Mouse (Mus musculus) embryonic fibroblast, embryonic 13.5 days (primary cell): ENCODE measurements around the gene Nxpe4. TPM values are rescaled to one million over a fixed set of nuclear protein-coding genes. Genes with fewer than 3 reads are reported as not detected.

Experiments
- H3K27ac ChIP-seq: 2 replicates; pipeline ENCODE4 v1.5.1; 2012; ENCODE audit warnings: low read length, control low read depth, inconsistent platforms; ENCODE audit not compliant: insufficient read depth
- H3K4me1 ChIP-seq: 2 replicates; pipeline ENCODE4 v1.6.1; 2011; ENCODE audit warnings: low read length; ENCODE audit not compliant: control insufficient read depth, insufficient read depth
- H3K4me3 ChIP-seq: 2 replicates; pipeline ENCODE4 v1.5.1; 2011; ENCODE audit warnings: mild to moderate bottlenecking, control low read depth, low read length; ENCODE audit not compliant: insufficient read depth
- CTCF ChIP-seq: IDR thresholded peaks from 2 replicates; pipeline ENCODE4 v1.5.1; 2011; ENCODE audit warnings: mild to moderate bottlenecking, control low read depth, low read length, moderate library complexity, borderline replicate concordance; ENCODE audit not compliant: insufficient read depth
- POLR2A ChIP-seq: IDR thresholded peaks from 2 replicates; pipeline ENCODE4 v1.6.1; 2011; ENCODE audit warnings: low read depth, mild to moderate bottlenecking, control low read depth, low read length, moderate library complexity
- polyA plus RNA-seq: library from polyadenylated mRNA; stranded (reverse); fragments of >200 nt; gene quantifications from 2 replicates; pipeline ENCODE4 v1.2.4, GENCODE M21; 2011; ENCODE audit warnings: low read depth; ENCODE audit not compliant: missing spikeins, insufficient read length

The Nxpe4 gene
- polyA plus RNA-seq, 1 experiment, result 5.8 TPM

DNA sequence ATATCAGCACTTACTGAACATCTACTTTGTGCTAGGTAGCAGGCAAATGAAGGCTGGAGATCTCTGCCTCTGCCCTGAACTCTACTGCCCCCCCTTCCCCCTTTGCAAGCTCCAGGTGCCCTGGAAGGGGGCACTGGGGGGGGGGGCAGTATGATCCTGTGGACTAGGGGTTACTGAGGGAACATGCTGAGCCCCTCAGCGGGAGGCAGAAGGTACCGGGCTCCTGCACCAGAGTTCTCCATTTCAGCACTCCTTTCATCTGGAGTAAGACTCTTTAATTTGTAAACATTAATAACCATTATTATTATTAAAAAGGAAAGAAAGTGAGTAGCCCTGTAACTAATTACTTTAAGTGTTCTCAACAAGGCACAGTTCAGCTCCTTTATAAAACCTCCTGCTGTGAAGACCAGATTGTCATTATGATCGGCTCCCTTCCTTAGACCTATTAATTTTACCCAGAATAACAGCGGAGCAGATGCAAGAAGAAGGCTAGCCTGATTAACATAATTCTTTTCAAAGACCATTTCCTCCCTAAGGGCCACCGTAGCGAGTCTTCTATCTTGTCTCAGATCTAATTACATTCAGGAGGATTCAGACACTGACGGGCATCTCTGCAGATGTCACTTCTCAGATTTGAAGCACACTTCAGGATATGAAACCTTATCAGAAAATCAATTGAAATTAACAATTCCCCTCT is 21.0 kb downstream of the Nxpe4 start:
- no peak for TF ChIP-seq POLR2A
- TF ChIP-seq CTCF, result no peak
- no peaks in the 10 kb centered on the region for H3K4me1 ChIP-seq
- H3K4me3 ChIP-seq, result no peak overlapping the region
- H3K27ac ChIP-seq, result no peak overlapping the region

- Histone ChIP-seq H3K4me3 (no peak overlapping the region), H3K4me1 (no peaks in the 10 kb centered on the region), H3K27ac (no peak overlapping the region)
- TF ChIP-seq POLR2A (no peak), CTCF (no peak)
Measured at GRCm38 (mm10) chr9:48184319-48184718, 22.5 kb downstream of the Nxpe4 start.

GRCm38 (mm10) chr9:48188854-48189253 is 27.0 kb downstream of the Nxpe4 start:
- H3K27ac ChIP-seq, result no peak overlapping the region
- H3K4me1 ChIP-seq, result no peaks in the 10 kb centered on the region
- no peak for TF ChIP-seq CTCF
- TF ChIP-seq POLR2A, result no peak
- H3K4me3 ChIP-seq, result no peak overlapping the region

DNA sequence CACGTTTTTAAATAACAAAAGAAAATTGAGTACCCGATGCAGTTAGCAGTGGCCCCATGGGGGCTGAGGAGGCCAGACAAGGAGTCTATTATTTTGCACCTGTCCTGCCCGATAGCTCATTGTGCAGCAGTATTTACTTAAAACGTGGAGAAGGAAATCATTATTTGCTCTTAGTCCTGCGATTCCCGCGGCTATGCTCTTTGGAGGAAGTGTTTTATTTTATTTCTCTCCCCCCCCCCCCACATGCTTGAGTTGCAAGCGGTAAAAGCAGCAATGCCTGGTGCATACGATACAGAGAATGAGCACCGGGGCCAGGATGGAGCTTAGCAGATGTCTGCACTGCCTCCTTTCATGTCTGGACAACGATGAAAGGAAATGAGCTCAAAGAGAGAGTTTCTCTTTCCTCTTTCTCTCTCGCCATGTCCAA is 35.6 kb downstream of the Nxpe4 start:
- TF ChIP-seq CTCF (no peak), POLR2A (no peak)
- Histone ChIP-seq H3K4me1 (no peaks in the 10 kb centered on the region), H3K4me3 (no peak overlapping the region), H3K27ac (no peak overlapping the region)

DNA sequence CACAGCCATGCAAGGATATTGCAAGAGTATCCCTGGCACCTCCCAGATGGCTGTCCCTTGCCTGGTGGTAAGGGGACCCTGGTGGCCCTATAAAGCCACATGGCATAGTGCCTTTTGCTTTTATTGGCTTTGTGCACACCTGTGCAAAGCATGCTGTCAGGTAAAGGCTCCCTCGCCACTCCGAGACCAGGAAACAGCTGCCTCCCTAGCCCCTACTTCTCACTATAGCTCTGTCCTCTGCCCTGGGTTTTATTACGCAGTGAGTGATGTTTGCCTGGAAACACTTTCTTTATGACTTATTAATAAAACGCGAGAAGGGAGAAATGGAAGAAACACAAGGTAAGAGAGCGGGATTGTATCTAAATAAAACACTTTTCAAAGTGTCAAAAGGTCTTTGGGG is 49.1 kb downstream of the Nxpe4 start:
- Histone ChIP-seq H3K4me1 (no peaks in the 10 kb centered on the region), H3K4me3 (no peak overlapping the region), H3K27ac (no peak overlapping the region)
- TF ChIP-seq CTCF, result no peak

GRCm38 (mm10) chr9:48211912-48212311 is 50.1 kb downstream of the Nxpe4 start:
- no peak for TF ChIP-seq POLR2A
- H3K27ac ChIP-seq, result no peak overlapping the region
- H3K4me3 ChIP-seq, result no peak overlapping the region
- no peaks in the 10 kb centered on the region for H3K4me1 ChIP-seq

GRCm38 (mm10) chr9:48214751-48215150 is 52.9 kb downstream of the Nxpe4 start:
- Histone ChIP-seq H3K4me3 (no peak overlapping the region), H3K4me1 (no peaks in the 10 kb centered on the region), H3K27ac (no peak overlapping the region)
- no peak for TF ChIP-seq POLR2A
- TF ChIP-seq CTCF, result no peak

DNA sequence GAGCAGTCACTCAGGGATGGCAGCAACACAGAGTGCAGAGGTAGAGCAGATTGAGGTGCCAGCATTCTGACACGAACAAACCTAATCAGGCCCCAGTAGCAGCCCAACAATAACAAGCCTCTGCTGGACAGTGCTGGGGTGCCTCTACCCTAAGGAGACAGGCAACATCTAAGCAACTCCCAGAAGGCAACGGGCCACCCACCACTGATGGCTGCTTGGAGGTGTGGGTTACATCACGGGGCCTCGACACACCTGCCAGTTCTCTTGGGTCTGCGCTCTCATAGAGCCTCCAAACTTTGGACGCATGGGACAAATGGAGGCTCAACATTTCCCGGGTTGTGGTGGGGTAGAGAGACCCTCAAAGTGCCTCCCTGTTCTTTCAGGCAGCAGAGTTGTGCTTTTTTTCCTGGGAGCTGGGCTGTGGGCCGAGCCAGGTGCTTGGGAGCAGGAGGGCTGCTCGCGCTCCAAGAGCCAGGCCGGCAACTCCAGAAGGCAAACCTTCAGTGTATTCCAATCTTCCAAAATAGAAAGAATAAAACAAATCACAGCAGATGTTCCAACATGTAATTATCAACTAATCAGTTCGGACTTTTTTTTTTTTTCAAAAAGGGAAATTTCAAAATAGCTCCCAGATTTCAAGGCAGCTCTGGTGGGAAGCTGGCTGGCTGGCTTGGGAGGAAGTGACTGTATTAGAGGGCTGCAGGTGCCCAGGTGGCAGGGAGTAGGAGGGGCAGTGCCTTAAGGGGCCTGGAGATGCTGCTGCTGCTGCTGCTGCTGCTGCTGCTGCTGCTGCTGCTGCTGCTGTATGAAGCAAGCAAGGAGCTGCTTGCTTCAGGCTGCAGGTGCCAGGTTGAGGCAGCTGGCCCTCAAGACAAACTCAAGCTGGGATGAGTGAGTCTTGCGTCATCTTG is 54.5 kb downstream of the Nxpe4 start:
- H3K4me3 ChIP-seq, result no peak overlapping the region
- H3K27ac ChIP-seq, result no peak overlapping the region
- H3K4me1 ChIP-seq, result no peaks in the 10 kb centered on the region
- TF ChIP-seq POLR2A, result no peak
- no peak for TF ChIP-seq CTCF

DNA sequence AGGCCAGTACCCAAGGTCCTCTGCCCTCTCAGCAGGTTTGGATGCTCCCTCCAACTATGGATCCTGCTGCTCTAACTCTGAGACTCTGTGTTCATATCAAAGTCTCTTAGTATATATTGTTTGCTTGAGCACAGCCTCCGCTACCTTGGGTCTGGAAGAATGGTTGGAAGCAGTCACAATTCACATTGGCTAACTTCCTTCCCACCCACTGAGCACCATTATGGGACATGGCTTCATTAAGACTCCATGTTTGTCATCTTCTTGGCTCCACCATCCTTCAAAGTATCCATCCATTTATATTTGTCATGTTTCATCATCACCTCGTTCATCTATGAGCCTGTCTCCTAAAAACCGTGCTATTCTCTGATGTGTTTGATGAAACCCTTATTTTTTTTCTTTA is 68.9 kb downstream of the Nxpe4 start:
- Histone ChIP-seq H3K27ac (no peak overlapping the region), H3K4me3 (no peak overlapping the region), H3K4me1 (no peaks in the 10 kb centered on the region)
- TF ChIP-seq CTCF, result no peak
- no peak for TF ChIP-seq POLR2A

DNA sequence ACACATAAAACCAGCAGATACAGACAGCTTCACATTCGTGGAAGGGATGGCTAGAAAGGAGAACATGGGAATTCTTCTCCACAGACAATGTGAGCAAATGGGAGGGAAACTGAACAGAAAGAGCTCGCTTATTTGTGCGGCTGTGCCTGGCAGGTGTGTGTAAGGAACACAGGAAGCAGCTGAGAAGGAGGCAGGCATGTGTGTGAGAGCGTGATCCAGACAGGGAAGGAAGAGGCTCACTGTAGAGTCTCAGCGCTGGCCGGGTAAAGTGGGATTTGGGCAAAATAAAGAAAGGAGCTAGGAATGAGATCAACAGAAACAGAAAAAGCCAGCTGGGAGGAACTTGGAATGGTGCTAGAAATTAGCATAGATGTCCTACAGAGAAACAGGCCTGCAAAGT is 74.6 kb downstream of the Nxpe4 start:
- Histone ChIP-seq H3K4me1 (no peaks in the 10 kb centered on the region), H3K4me3 (no peak overlapping the region), H3K27ac (no peak overlapping the region)
- TF ChIP-seq POLR2A (no peak), CTCF (no peak)
